Comparison of ENCODE assay signal across 9 mouse cellular contexts in the genomic region with DNA sequence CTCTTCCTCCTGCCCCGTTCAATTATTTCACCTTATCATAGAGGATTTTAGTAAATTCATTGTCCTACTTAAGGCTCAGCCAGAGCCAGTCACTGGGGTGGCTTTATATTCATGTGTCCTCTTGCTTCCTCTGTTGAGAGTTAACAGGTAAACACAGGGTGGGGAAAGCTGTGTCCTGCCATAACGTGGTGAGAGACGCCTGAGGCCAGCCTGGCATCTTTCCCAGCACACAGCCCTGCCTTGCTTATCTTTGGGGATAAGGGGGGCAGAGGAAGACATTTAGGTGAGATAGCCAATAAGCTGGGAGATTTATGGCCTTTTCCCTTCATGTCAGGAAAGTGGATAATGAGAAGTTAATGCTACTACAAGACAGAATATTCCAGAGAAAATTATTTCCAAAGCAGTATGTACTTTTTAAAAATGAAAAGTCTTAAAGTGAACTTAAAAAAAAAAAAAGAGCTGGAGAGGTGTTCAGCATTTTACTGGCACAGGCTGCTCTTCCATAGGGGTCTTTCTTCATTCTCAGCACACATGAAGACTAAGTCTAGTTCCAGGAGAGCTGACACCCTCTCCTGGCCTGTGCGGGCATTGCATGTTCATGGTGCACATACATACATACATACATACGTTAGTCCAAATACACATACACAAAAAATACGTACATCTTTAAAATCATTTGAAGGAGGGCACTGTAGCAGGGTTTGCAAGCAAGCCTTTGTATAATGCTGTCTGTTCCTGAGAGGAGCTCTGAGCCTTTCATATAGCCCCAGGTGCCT.
A peak's percentile ranks its signal among the peaks of the same experiment; 100 is the strongest.
DNase-seq lines count a peak whose midpoint lies in the region; ATAC-seq and TF ChIP-seq lines count a peak whose summit lies in the region.
"Had no signal": no experiment of that assay in that cellular context is flagged by ENCODE, and none has a peak within 500 bp of the region (broad histone marks: within the 10 kb centered on the region; RNA-seq: fewer than 3 reads in every experiment).

No protein-coding gene starts in this region.

- no peak for ATAC-seq in kidney, embryonic 16.5 days (ENCODE audit: low FRiP score, low TSS enrichment)
- ATAC-seq in heart, postnatal 0 days (ENCODE audit: insufficient read depth, low read depth), result no peak

- H3K9ac ChIP-seq in kidney, embryonic 16.5 days (replicated peaks; ENCODE audit: low read length), result no peak overlapping the region
- no peak overlapping the region for H3K9ac ChIP-seq in heart, postnatal 0 days (replicated peaks; ENCODE audit: low read depth, low read length)
- H3K9ac ChIP-seq: embryonic facial prominence, embryonic 15.5 days had no signal

- H3K4me2 ChIP-seq in kidney, embryonic 16.5 days (replicated peaks; ENCODE audit: low read depth, low read length), result no peak overlapping the region
- 0 out of 2 replicates have a peak overlapping the region, but pooled peaks have one; percentile 8 for H3K4me2 ChIP-seq in heart, postnatal 0 days (ENCODE audit: low read depth, low read length)
- H3K4me2 ChIP-seq: embryonic facial prominence, embryonic 15.5 days had no signal

- TF ChIP-seq CTCF in heart, postnatal 0 days (IDR thresholded peaks at IDR 0.05; ENCODE audit: low read depth), result peak; percentile 30; the same call in 1 of the 2 replicates

- DNase-seq in adrenal gland, adult (ENCODE audit: inconsistent age in 2 of 2, low spot score in 1 of 2), result peak; percentile 68 to 72
- DNase-seq in adrenal gland, adult 8-10 months, result no peak
- no peak for DNase-seq in kidney, adult 9 months
- no peak for DNase-seq in heart, postnatal 0 days (ENCODE audit: low spot score)
- peak; percentile 45 for DNase-seq in lung, postnatal 10 days
- DNase-seq in neural tube, embryonic 10.5 days (ENCODE audit: extremely low spot score, low spot score), result no peak
- no peak for DNase-seq in cerebellum, postnatal 14 days

- 73% methylated on average over 6 of the region's 6 CpGs for WGBS in kidney, embryonic 16.5 days
- 55% methylated on average over 6 of the region's 6 CpGs for WGBS in heart, postnatal 0 days

- no peaks in the 10 kb centered on the region for H3K27me3 ChIP-seq in kidney, embryonic 16.5 days (ENCODE audit: insufficient read depth, low read length)
- H3K27me3 ChIP-seq in heart, postnatal 0 days (ENCODE audit: control insufficient read depth, insufficient read depth, low read length), result no peaks in the 10 kb centered on the region
- H3K27me3 ChIP-seq: embryonic facial prominence, embryonic 15.5 days had no signal

- peak overlapping the region; percentile 80 for H3K27ac ChIP-seq in kidney, embryonic 16.5 days (ENCODE audit: low read length)
- H3K27ac ChIP-seq in heart, postnatal 0 days (ENCODE audit: low read depth), result peak overlapping the region; percentile 57
- H3K27ac ChIP-seq: embryonic facial prominence, embryonic 15.5 days had no signal

- TF ChIP-seq EP300 in heart, postnatal 0 days (IDR thresholded peaks at IDR 0.05; ENCODE audit: low read depth), result no peak

- H3K9me3 ChIP-seq in kidney, embryonic 16.5 days (ENCODE audit: low read length), result peaks cover 9% of the 10 kb centered on the region
- peaks cover 5% of the 10 kb centered on the region; the same call in 1 of the 2 replicates for H3K9me3 ChIP-seq in heart, postnatal 0 days (replicated peaks; ENCODE audit: control insufficient read depth, low read length)
- H3K9me3 ChIP-seq: embryonic facial prominence, embryonic 15.5 days had no signal

- peaks cover 5% of the 10 kb centered on the region for H3K36me3 ChIP-seq in kidney, embryonic 16.5 days (ENCODE audit: insufficient read depth, low read length)
- no peaks in the 10 kb centered on the region for H3K36me3 ChIP-seq in heart, postnatal 0 days (replicated peaks; ENCODE audit: control insufficient read depth, insufficient read depth, low read length)
- H3K36me3 ChIP-seq: embryonic facial prominence, embryonic 15.5 days had no signal

- H3K4me3 ChIP-seq in kidney, embryonic 16.5 days (ENCODE audit: low read length), result no peak overlapping the region
- no peak overlapping the region for H3K4me3 ChIP-seq in heart, postnatal 0 days (ENCODE audit: low read depth, low read length)
- H3K4me3 ChIP-seq: embryonic facial prominence, embryonic 15.5 days had no signal

- peaks cover 53% of the 10 kb centered on the region for H3K4me1 ChIP-seq in kidney, embryonic 16.5 days (ENCODE audit: insufficient read depth, low read length)
- peaks cover 59% of the 10 kb centered on the region for H3K4me1 ChIP-seq in heart, postnatal 0 days (ENCODE audit: control insufficient read depth, insufficient read depth)

Comparison
In these comparisons a context has a peak if more than half of its experiments do, and no peak if none do; other contexts are left out.
1. DNase-seq: peak in adrenal gland, adult (2 of 2) and lung, postnatal 10 days (single experiment); none in adrenal gland, adult 8-10 months (single experiment), kidney, adult 9 months (single experiment), heart, postnatal 0 days (single experiment), neural tube, embryonic 10.5 days (single experiment) and cerebellum, postnatal 14 days (0 of 2).